ENCODE assay signal across 10 mouse cellular contexts in the genomic region with DNA sequence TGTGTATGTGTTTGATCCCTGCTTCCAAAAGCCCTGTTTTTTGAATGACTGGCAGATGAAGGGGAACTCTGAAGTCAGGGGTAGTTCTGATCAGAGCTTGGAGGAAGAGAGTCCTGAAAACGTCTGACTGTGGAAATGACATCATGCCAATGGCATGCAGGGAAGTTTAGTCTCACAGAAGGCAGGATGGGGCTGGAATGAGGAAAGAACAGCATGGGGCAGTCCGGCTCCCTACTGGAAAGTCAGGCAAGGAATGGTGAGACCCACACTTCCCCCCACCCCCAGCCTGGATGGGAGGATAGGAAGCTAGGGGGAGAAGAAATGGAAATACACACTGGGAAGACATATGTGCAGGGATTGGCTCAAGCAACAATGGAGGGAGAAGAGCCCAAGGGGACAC.
DNase-seq lines count a peak whose midpoint lies in the region; ATAC-seq and TF ChIP-seq lines count a peak whose summit lies in the region.
"Had no signal": no experiment of that assay in that cellular context is flagged by ENCODE, and none has a peak within 500 bp of the region (broad histone marks: within the 10 kb centered on the region; RNA-seq: fewer than 3 reads in every experiment).

No protein-coding gene starts in this region.

- H3K9me3 ChIP-seq in ES-E14 (ENCODE audit: control insufficient read depth, insufficient read depth, low read depth, low read length): no peaks in the 10 kb centered on the region
- H3K9me3 ChIP-seq in heart, embryonic 14.5 days (ENCODE audit: control insufficient read depth, low read length): 0 out of 2 replicates have a peak, but pooled peaks cover 3% of the 10 kb centered on the region

- H3K9ac ChIP-seq in ES-E14 (ENCODE audit: insufficient read depth, low read depth, low read length, poor library complexity, severe bottlenecking): no peak overlapping the region
- no peak overlapping the region for H3K9ac ChIP-seq in heart, embryonic 14.5 days (ENCODE audit: low read length)

- peaks cover 0 to 8% of the 10 kb centered on the region in 2 experiments; a peak in 2 of 4 replicates for H3K4me1 ChIP-seq in ES-E14 (ENCODE audit: control insufficient read depth in 2 of 2, insufficient read depth in 2 of 2, low read length in 2 of 2, poor library complexity in 1 of 2)
- peaks cover 13 to 15% of the 10 kb centered on the region in 2 experiments for H3K4me1 ChIP-seq in heart, embryonic 14.5 days (ENCODE audit: control insufficient read depth in 2 of 2, insufficient read depth in 2 of 2, low read length in 2 of 2)

- peak overlapping the region; percentile 17 for H3K4me2 ChIP-seq in heart, embryonic 14.5 days (ENCODE audit: low read length)

- H3K36me3 ChIP-seq in ES-E14 (ENCODE audit: control insufficient read depth, insufficient read depth, low read length, poor library complexity, severe bottlenecking): no peaks in the 10 kb centered on the region
- no peaks in the 10 kb centered on the region for H3K36me3 ChIP-seq in heart, embryonic 14.5 days (ENCODE audit: control insufficient read depth, insufficient read depth, low read length)

- TF ChIP-seq CTCF in gastrocnemius, adult 2 months (IDR thresholded peaks at IDR 0.05): no peak

- no peak for DNase-seq in gastrocnemius, adult 2 months
- no peak for DNase-seq in gastrocnemius, postnatal 25 days
- DNase-seq in ES-E14 (ENCODE audit: low read depth, low spot score): peak; percentile 59
- peak; percentile 71 for DNase-seq in lung, postnatal 10 days
- no peak for DNase-seq in adrenal gland, postnatal 36 days
- no peak for DNase-seq in urinary bladder, adult 18-20 months (ENCODE audit: low spot score in 2 of 2)
- DNase-seq in layer of hippocampus, postnatal 25 days (ENCODE audit: extremely low spot score in 1 of 2, low spot score in 1 of 2): no peak
- DNase-seq: right cerebral cortex, postnatal 14 days had no signal

- H3K4me3 ChIP-seq in gastrocnemius, adult 2 months: no peak overlapping the region
- H3K4me3 ChIP-seq in ES-E14 (ENCODE audit: insufficient read depth in 1 of 2, low read depth in 1 of 2, low read length in 2 of 2, poor library complexity in 1 of 2, severe bottlenecking in 1 of 2): no peak overlapping the region
- 0 out of 4 replicates have a peak overlapping the region, but pooled peaks of 1 of the 2 experiments have one; percentile 15 for H3K4me3 ChIP-seq in heart, embryonic 14.5 days (ENCODE audit: control insufficient read depth in 1 of 2, insufficient read depth in 1 of 2, low read depth in 1 of 2, low read length in 2 of 2)

- peak; percentile 60 for ATAC-seq in heart, embryonic 14.5 days (ENCODE audit: insufficient number of reproducible peaks, insufficient read depth, low FRiP score, low read depth)
- ATAC-seq: midbrain, embryonic 16.5 days had no signal

- no peaks in the 10 kb centered on the region for H3K27me3 ChIP-seq in heart, embryonic 14.5 days (ENCODE audit: control insufficient read depth, insufficient read depth, low read length)

- intact Hi-C loops in gastrocnemius, adult 2 months (cut with DNase I): no loop called here

- in situ Hi-C loops in ES-E14 (cut with MboI; ENCODE audit: low sequenced_read_pairs in 2 of 2, unreplicated experiment in 2 of 2): no loop called here

- peak overlapping the region; percentile 62 for H3K27ac ChIP-seq in gastrocnemius, adult 2 months
- H3K27ac ChIP-seq in ES-E14 (ENCODE audit: insufficient read depth, low read depth, low read length, poor library complexity, severe bottlenecking): no peak overlapping the region
- H3K27ac ChIP-seq in heart, embryonic 14.5 days (replicated peaks in 1 of 2; ENCODE audit: control insufficient read depth in 1 of 2, insufficient read depth in 1 of 2, low read depth in 2 of 2, low read length in 2 of 2): peak overlapping the region; percentile 2 to 60

- WGBS in heart, embryonic 14.5 days: 3% methylated on average over 2 of the region's 2 CpGs

TF ChIP-seq in ES-E14, 5 proteins besides CTCF, POLR2A, EP300 and RAD21:
- TF ChIP-seq CHD2 (IDR thresholded peaks at IDR 0.05; ENCODE audit: low read depth, low read length): no peak
- no peak for TF ChIP-seq MAFK (IDR thresholded peaks at IDR 0.05; ENCODE audit: insufficient read depth, low read depth, low read length)
- no peak for TF ChIP-seq ZC3H11A (IDR thresholded peaks at IDR 0.05; ENCODE audit: borderline replicate concordance, low read depth, low read length)
- TF ChIP-seq ZNF384 (IDR thresholded peaks at IDR 0.05; ENCODE audit: low read depth, low read length): no peak
- no peak for TF ChIP-seq HCFC1 (IDR thresholded peaks at IDR 0.05; ENCODE audit: borderline replicate concordance, insufficient read depth, low read length)

Comparison
In these comparisons a context has a peak if more than half of its experiments do, and no peak if none do; other contexts are left out.
1. DNase-seq: peak in ES-E14 (single experiment) and lung, postnatal 10 days (single experiment); none in gastrocnemius, adult 2 months (single experiment), gastrocnemius, postnatal 25 days (single experiment), adrenal gland, postnatal 36 days (0 of 2), urinary bladder, adult 18-20 months (0 of 2) and layer of hippocampus, postnatal 25 days (0 of 2).